Comparison of ENCODE assay signal across 1 mouse cellular context in the genomic region with DNA sequence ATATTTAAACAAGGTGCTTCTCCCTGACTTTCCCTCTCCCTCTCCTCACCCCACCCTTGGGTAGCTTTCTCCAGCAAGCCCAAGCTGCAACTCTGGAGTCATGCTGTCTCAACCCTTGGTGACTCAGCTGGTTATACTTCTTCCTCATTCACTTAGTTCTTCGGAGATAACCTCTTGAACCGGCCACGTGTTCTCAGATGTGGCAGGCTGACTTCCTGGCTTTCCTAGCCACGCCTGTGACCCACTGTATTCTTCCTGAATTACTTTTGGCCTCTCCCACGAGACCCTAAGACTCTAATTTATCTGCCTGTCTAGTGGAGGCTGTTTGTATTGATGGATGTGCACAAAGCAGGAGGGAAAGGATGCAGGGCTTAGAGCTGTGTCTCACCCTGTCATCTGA.
TF ChIP-seq lines count a peak whose summit lies in the region.

No protein-coding gene starts in this region.

TF ChIP-seq in MEL, 35 proteins besides CTCF, POLR2A, EP300 and RAD21 (continued from another document):
- TF ChIP-seq NRF1 (IDR thresholded peaks at IDR 0.05; ENCODE audit: insufficient read depth, low read depth, low read length, poor library complexity, severe bottlenecking) (0 out of 2 replicates have a peak, but pooled peaks have one; percentile 25), POLR2AphosphoS5 (IDR thresholded peaks at IDR 0.05; ENCODE audit: borderline replicate concordance, low read depth, low read length) (no peak), NELFE (IDR thresholded peaks at IDR 0.05; ENCODE audit: low read depth, low read length) (peak; percentile 63; the same call in 1 of the 2 replicates), POLR2AphosphoS2 (IDR thresholded peaks at IDR 0.05; ENCODE audit: low read length) (no peak; the same call in 1 of the 2 replicates), ELF1 (IDR thresholded peaks at IDR 0.05; ENCODE audit: low read depth, low read length) (peak; percentile 89), TCF12 (IDR thresholded peaks at IDR 0.05; ENCODE audit: low read depth, low read length) (peak; percentile 47; the same call in 1 of the 2 replicates), KAT2A (conservative IDR thresholded peaks at IDR 0.05; ENCODE audit: low read depth, low read length) (peak; percentile 21; the same call in 1 of the 2 replicates), CHD2 (IDR thresholded peaks at IDR 0.05; ENCODE audit: low read length) (peak; percentile 18; the same call in 1 of the 2 replicates), MAX (IDR thresholded peaks at IDR 0.05; ENCODE audit: low read length) (peak; percentile 99), ETS1 (IDR thresholded peaks at IDR 0.05; ENCODE audit: low read depth, low read length) (peak; percentile 92), USF2 (IDR thresholded peaks at IDR 0.05; ENCODE audit: borderline replicate concordance in 1 of 2, insufficient read depth in 1 of 2, low read depth in 1 of 2, low read length in 2 of 2) (peak in 1 of 2 experiments; percentile 62; a peak in 2 of 4 replicates), GABPA (IDR thresholded peaks at IDR 0.05; ENCODE audit: low read depth, low read length) (peak; percentile 64; the same call in 1 of the 2 replicates), TAL1 (IDR thresholded peaks at IDR 0.05; ENCODE audit: low read length) (no peak), HCFC1 (IDR thresholded peaks at IDR 0.05; ENCODE audit: low read depth, low read length) (peak; percentile 62), E2F4 (IDR thresholded peaks at IDR 0.05; ENCODE audit: borderline replicate concordance, low read depth, low read length) (0 out of 2 replicates have a peak, but pooled peaks have one; percentile 11), MEF2A (IDR thresholded peaks at IDR 0.05; ENCODE audit: extremely low read depth, insufficient replicate concordance, low read depth, low read length, poor library complexity, severe bottlenecking) (no peak), MYC (IDR thresholded peaks at IDR 0.05; ENCODE audit: low read depth, low read length) (peak; percentile 100), TBP (IDR thresholded peaks at IDR 0.05; ENCODE audit: low read depth, low read length) (peak; percentile 72), GATA1 (IDR thresholded peaks at IDR 0.05; ENCODE audit: low read depth, low read length) (peak; percentile 75), MXI1 (IDR thresholded peaks at IDR 0.05; ENCODE audit: low read depth, low read length) (peak; percentile 95), BHLHE40 (IDR thresholded peaks at IDR 0.05; ENCODE audit: borderline replicate concordance, low read depth, low read length) (peak; percentile 80; the same call in 1 of the 2 replicates), ZC3H11A (IDR thresholded peaks at IDR 0.05; ENCODE audit: low read depth, low read length) (no peak), SIN3A (IDR thresholded peaks at IDR 0.05; ENCODE audit: low read length) (peak; percentile 93), MAZ (IDR thresholded peaks at IDR 0.05; ENCODE audit: low read depth, low read length) (no peak), USF1 (IDR thresholded peaks at IDR 0.05; ENCODE audit: low read depth, low read length) (peak; percentile 94)
